Mouse (Mus musculus): ENCODE results near the gene Nhlrc3.
A peak's percentile ranks its signal among the peaks of the same experiment; 100 is the strongest.

Nhlrc3 gene

GRCm38 (mm10) chr3:53463046-53463764, at the start of gene Nhlrc3, which contains the start of gene Proser1:
Nhlrc3 (minus strand) TSS chr3:53463332.
Proser1 (plus strand) TSS chr3:53463666.
- peak; percentile 97 for DNase-seq

DNA sequence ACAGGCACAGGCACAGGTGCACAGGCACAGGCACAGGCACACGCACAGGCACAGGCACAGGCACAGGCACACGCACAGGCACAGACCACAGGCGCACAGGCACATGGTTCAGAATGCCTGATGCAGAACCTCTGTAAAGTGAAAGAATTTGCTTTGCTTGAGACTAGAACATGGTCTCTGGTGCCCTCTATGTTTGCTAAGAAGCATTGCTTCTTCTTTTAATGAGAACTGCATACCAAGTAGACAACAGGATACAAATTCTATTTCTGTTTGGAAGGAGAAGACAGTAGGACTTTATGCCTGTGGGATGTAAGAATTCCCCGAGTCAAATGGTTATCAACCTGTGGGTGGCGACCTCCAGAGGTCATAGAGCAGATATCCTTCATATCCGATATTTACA, 39.3 kb upstream of the Nhlrc3 start:
- DNase-seq, result no peak

- DNase-seq, result no peak
These were observed 35.3 kb upstream of the Nhlrc3 start for GRCm38 (mm10) chr3:53498351-53498905.

GRCm38 (mm10) chr3:53488353-53488752, 25.2 kb upstream of the Nhlrc3 start, which contains the start of gene Stoml3:
Stoml3 (plus strand) TSS chr3:53488653.
- DNase-seq, result no peak

DNA sequence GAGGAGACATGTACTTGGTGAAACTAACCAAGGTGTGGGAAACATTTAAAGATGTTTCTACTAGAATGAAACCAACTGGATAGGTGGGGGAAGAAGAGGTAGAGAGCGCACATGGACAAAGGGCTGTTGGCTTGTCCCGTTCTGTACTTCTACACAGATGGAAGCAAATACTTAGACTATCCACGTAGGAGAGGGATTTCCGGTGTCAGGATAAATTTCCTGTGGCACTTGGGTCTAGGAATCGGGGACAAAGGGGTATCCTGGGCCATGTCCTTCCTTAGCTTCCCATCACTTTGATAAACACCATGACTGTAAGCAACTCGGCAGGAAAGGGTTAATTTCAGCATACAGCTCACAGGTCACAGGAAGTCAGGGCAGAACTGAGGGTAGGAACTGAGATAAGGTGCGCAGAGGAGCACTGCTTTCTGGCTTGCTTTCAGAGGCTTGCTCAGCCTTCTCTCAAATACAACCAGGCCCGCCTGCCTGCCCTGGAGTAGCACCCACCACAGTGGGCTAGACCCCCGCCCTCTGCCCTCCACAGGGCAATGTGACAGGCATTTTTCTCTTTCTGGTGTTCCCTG, 24.0 kb upstream of the Nhlrc3 start:
- no peak for DNase-seq

GRCm38 (mm10) chr3:53486561-53486960, 23.4 kb upstream of the Nhlrc3 start:
- DNase-seq, result no peak

DNA sequence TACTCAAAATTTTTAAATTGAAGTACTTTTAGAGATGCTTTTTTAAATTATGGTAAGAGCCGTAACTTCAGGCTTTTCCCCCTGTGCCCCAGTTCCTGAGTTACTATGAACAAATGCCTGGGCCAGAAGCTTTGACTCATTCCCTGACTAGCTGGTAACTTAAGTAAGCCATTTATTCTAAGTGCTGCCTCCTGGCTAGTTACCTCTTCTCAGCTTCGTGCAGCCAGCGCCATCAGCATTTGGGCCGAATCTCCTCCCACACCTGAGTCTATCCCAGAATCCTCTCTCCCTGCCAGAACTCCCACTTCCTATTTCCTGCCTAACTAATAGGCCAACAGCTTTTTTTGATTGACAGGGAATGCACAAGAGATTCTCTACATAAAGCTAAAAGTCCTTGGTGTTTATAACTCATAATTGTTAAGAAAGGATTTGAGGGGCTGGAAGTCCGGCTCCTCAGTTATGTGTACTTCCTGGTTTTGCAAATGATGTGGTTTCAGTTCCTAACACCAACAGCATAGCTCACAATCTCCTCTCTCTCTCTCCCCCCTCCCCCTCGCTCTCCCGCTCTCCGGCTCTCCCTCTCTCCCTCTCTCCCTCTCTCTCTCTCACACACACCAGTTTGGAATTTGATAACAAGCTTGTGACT, 20.4 kb upstream of the Nhlrc3 start:
- DNase-seq, result no peak

DNA sequence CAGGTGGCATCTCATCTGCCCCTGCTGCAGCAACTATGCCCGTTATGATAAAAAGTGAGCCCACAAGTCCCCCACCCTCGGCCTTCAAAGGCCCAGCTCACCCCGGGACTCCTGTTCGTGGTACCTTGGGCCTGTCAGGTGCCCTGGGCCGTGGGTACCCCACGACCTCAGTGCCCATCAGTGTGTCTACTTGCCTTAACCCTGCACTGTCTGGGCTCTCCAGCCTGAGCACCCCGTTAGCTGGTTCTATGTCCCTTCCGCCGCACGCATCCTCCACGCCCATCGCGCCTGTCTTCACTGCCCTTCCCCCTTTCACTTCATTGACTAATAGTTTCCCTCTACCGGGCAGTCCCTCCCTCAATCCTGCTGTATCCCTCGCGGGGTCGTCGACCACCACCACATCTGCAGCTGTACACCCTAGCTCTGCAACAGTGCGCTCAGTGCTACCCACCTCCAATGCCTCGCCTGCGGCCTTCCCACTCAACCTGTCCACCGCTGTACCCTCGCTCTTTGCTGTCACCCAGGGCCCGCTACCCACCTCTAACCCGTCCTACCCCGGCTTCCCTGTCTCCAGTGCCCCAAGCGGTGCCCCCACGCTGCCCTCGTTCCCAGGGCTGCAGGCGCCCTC, 15.4 kb upstream of the Nhlrc3 start:
- no peak for DNase-seq

- DNase-seq, result no peak
These were observed 14.3 kb upstream of the Nhlrc3 start for GRCm38 (mm10) chr3:53477468-53477867.

GRCm38 (mm10) chr3:53475889-53476288, 12.8 kb upstream of the Nhlrc3 start:
- DNase-seq, result peak; percentile 49

- no peak for DNase-seq
These were observed 11.0 kb upstream of the Nhlrc3 start for GRCm38 (mm10) chr3:53474179-53474578.

GRCm38 (mm10) chr3:53472061-53472460, 8.9 kb upstream of the Nhlrc3 start:
- no peak for DNase-seq

DNA sequence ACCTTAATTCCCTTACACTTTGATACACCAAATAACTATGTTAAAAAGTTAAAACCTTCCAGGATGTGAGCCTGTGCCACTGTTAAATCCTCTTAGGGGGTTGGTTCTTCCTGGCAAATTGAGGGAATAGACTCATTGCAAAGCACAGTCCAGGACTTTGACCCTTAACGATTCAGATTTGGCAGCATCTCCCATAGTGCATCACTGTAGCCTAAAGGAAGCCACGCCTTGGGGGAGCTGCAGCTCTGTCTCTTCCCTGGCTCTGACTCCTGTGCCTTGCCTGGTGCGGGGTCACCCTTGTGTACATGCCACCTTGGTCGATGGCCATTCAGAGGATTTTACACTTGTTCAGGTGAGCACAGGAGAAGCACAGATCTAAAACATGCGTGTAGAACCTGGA, 6.5 kb upstream of the Nhlrc3 start:
- DNase-seq, result no peak

DNA sequence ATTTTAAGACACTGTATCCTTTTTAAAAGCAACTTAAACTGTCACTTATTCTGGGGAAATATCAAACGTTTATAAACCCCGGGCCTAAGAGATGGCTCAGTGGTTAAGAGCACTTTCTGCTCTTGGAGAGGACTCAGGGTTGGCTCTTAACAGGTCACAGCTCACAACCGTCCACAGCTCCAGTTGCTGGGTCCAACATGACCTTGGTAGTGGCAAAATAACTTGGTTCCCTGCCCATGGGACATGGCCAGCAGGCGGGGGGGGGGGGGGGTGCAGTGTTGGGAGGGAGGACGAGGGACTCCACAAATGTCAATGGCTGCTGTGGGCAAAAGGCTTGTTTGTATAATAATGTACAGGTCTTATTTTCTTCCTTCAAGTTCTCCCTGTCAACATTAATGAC, 4.2 kb upstream of the Nhlrc3 start:
- no peak for DNase-seq

- no peak for DNase-seq
These were observed 3.3 kb upstream of the Nhlrc3 start for GRCm38 (mm10) chr3:53466481-53466880.

GRCm38 (mm10) chr3:53465330-53465729, 2.2 kb upstream of the Nhlrc3 start:
- DNase-seq, result no peak

DNA sequence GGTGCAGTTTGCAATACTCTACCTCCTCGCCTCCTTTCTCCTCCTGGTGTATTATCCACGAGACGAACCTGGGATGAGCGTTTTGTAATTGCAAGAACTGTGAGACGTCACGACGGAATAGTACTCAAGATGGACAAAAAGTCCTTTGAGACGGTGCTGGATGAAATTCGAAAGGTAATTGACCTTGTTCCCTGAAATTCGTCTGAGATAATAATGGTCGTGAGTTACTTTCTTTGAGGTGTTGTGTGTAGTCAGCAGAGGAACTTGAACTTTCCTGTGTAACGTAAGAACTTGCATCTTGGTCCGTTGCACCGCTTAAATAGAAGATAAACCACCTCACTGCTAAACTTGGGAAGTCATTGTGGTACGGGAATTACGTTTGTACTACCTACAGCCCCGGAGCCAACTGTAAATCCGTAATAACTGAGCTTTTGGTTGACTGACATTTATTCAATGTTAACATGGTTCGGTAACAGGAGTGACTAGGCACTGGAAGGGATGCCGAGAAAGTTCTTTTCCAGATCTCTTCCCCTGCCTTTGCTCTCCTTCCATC, 1.1 kb upstream of the Nhlrc3 start:
- DNase-seq, result no peak

DNA sequence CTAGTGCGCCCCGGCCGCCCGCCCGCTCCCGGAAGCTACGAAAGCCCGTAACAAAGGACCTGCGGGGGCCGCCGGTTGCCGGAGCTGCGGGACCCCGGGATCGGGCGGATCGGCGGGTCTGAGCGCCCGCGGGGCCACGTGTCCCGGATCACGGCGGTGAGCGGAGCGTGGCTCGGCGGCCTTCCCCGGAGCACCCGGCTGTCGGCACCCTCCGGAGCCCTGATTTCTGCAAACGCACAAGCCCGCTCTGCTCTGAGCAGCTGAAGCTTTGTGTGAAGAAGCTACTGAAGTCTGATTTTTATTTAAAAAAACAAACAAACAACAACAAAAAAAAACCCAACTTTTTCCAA, 608 bp upstream of the Nhlrc3 start:
- no peak for DNase-seq

- no peak for DNase-seq
These were observed 459 bp downstream of the Nhlrc3 start for GRCm38 (mm10) chr3:53462701-53463045.

GRCm38 (mm10) chr3:53460106-53460505, 3.0 kb downstream of the Nhlrc3 start:
- no peak for DNase-seq

DNA sequence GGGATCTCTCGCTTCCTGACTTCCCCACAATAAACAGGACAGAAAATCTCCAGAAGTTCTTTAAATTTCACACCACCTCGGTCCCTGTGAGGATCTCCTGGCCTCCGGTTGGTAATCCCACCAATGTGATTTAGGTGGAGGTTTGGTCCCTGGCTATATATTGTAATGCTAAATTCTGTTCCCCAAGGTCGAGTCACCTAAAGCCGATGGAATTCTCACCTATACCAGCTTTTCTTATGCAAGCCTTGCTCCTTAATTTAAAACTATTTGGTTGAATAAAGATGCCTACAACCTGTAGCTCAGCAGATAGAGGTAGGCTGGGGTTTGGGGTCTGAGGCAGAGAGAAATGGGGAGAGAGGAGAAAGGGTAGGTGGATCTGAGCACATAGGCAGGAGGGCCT, 5.4 kb downstream of the Nhlrc3 start:
- no peak for DNase-seq

DNA sequence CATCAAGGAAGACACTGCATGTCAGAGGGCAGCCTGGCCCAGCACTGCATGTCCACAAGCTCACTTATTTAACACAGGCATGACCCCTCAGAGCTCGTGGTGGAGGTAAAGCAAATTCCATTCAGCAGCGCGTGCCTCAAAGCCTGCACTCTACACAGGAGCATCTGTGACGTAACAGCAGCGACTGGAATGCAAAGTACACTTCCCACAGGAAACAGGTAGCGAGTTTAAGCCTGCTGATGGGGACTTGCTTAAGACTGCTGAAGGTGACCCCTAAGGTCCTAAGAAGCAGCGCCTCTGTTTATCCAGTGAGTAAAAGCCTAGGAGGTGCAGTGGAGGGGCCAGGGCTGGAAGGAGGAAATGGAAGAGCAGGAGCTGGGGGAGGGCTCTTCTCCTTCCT, 8.1 kb downstream of the Nhlrc3 start:
- DNase-seq, result no peak

DNA sequence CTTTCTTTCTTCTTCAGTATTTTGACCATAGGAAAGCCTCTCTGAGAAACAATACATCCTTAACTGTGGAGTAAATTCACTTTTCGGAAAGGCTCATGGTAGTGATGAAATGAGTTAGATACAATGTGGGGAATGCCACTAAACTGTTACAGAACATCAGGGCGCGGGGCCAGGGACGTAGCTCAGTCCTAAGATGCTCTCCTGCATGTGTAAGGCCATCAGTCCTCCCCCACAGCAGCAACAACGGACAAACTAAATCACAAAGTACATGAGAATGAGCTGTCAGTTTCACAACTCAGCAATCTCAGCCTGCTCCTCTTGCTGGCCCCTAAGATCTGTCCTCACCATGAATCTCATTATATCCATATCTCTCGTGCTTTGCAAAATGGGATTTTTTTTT, 8.6 kb downstream of the Nhlrc3 start:
- no peak for DNase-seq
